Mouse (Mus musculus) brain, embryonic 18.5 days (tissue): ENCODE data around the gene Akr1c18.
"Not testable (repeated sequence)": the region's sequence is repeated elsewhere in the genome, so short reads cannot be mapped to it uniquely, and the experiment has no call there.

Source experiments
- DNase-seq: peaks from one replicate; pipeline ENCODE4 v3.0.0-alpha.2; 2012; ENCODE audit warnings: low read depth, low spot score

The Akr1c18 gene

GRCm38 (mm10) chr13:4150518-4150917 is at the start of gene Akr1c18:
Gene Akr1c18 (minus strand): TSS chr13:4150654.
- DNase-seq, result no peak

DNA sequence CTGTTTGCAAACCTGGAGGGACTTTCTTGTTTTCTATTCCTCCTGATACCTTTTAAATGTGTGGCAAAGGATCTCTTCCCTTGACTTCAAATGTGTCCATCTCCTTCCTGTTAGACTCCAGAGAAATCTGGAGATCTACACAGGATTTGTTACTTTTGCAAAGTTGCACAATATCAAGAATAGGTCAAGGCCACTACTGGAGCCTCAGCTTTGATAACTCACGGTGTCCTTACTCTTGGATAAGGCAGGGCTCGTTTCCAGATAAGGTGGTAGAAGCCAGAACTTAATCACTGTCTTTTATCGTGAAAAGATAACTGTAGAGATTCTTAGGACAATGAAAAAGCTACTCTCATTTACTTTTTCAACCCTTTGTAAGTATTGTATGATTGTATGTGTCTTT is 42.1 kb upstream of the Akr1c18 start:
- no peak for DNase-seq

- DNase-seq, result no peak
Observed at GRCm38 (mm10) chr13:4190904-4191303, 40.5 kb upstream of the Akr1c18 start, which contains the start of gene Akr1c13. Gene Akr1c13 (plus strand): TSS chr13:4191150.

- DNase-seq, result no peak
Observed at GRCm38 (mm10) chr13:4188174-4188573, 37.7 kb upstream of the Akr1c18 start.

GRCm38 (mm10) chr13:4186641-4187411 is 36.4 kb upstream of the Akr1c18 start:
- not testable (repeated sequence) for DNase-seq

GRCm38 (mm10) chr13:4183116-4183515 is 32.7 kb upstream of the Akr1c18 start:
- no peak for DNase-seq

GRCm38 (mm10) chr13:4181321-4181720 is 30.9 kb upstream of the Akr1c18 start:
- not testable (repeated sequence) for DNase-seq

DNA sequence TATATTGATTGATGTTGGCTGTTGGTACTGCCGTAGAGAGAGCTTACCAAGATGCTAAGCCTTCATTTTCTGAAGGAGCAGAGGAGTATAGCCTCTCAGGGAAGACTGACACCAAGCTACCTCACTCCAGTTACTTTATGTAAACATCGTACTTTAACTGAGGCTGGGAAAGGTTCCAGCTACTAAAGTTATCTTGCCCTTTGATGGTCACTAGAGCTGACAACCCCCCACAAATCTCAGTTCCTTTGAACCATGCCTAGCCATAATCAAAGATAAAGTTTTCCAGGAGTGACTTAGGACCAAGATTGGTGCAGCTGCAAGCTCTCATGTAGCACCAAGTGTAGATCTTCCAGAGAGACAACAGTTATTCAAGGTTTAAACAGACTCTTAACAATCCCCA is 22.5 kb upstream of the Akr1c18 start:
- no peak for DNase-seq

DNA sequence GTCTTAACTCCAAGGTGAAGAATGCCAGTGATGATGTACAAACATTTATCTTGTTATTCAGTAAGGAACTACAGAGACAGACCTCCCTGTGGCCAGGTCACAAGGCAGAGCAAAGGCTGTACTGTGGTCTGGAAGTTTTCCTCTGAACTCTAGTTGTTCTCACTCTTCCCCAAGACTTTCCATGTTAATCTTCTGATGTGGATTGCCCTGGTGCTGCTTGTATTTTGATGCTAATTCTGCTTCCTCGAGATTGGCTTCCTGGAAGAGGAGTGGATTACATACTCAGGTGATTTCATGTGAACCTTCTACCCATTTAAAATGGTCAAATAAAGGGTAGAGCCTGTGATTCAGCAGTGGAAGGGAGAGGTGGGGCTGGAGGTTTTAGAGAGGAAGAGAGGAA is 17.6 kb upstream of the Akr1c18 start:
- DNase-seq, result no peak

DNA sequence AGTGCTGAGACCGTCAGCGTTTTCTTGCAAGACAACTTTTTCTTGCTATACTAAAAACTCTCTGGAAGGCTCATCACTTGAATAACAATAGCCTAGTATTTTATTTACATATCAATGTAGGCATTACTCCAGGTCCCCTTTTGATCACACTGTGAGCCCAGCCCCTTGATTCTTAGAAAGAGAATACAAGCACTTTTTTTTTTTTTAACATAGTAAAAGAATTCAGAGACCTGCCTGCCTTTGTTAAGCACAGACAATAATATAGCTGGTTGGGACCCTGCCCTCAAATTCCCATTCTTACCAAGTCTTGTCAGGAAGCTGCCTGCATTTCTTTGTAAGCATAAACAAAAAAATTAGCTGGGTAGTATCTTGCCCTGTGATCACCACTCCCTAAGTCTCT is 4.8 kb upstream of the Akr1c18 start:
- no peak for DNase-seq

DNA sequence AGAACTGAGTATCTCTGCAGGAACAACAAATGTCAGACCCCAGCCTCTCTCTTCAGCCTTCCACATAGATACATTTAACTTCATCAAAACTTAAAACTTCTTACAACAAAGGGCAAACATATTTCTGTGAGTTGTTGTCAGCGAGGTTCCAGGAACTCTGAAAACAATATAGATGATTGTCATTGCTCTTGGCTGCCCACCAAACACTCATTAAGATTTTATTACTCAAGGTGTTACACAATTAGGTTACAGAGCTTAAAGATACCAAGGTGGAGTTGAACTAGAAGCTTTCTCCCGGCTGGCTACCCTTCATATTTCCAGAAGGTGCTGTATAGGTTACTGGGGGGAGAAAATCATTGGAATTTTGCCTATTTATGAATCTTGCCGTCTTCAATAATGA is 3.1 kb upstream of the Akr1c18 start:
- no peak for DNase-seq

DNA sequence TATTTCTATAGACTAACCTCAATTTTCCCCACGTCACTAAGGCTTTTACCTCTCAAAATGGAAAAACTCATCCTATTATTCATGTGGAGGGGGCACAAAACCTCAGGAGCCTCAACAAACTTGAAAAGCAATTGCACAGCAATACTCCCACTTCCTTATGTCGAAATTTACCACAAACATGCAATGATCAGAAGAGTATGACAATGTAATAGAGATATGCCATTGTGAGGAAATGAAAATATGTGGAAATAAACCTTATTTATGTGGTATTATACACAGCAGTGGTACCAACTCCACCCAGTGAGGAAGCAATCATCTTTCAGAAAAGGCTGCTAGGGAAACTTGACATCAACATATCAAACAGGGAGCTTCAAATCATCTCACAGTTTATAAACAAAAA is 2.5 kb upstream of the Akr1c18 start:
- no peak for DNase-seq

DNA sequence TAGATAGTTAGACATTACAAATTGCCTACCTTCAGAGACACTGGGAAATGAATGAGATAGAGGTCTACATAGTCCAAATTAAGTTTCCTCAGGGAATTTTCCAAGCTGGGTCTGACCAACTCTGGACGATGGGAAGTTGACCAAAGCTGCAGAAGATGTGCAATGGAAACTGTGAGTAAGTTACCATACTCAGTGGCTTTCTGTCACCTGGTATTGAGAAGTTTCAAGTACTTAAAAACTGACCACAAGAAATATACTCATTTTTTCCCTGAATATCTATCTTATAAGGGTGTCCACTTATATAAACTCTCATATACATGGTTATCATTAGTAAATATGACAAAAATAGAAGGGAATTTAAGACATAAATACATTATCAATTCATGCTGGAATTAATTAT is 6.2 kb downstream of the Akr1c18 start:
- DNase-seq, result no peak

DNA sequence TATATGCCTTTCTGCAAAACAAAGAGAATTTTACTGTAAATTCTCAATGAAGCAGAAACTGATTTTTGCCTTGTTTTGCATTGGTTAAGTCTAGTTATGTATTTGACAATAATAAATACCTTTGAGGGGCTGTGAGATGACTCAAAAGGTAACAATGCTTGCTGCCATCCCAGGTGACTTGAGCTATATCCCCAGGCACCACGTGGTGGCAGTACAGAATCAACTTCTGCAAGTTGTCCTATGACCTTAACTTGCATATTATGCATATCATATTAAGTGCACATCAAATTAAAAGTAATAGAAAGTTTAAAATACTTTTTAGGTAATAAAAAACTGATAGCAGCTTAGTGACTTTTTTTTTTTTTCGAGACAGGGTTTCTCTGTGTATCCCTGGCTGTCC is 17.4 kb downstream of the Akr1c18 start:
- DNase-seq, result no peak

DNA sequence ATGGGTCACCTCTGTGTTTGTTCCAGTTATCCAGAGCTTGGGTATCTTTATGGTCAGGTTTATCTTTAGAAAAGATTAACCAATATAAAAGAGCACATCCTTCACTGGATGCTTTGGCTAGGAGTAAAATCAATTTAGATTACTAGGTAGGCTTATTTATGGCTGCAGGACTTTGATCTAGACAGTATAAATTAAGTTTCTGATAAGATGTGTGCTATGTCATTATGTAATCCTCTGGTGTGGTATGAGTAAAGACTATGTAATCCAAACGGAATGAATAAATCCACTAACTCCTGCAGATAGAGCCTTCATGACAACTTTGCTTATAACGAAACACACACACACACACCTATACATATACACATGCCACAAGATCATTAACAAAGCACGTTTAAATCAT is 18.7 kb downstream of the Akr1c18 start:
- no peak for DNase-seq

DNA sequence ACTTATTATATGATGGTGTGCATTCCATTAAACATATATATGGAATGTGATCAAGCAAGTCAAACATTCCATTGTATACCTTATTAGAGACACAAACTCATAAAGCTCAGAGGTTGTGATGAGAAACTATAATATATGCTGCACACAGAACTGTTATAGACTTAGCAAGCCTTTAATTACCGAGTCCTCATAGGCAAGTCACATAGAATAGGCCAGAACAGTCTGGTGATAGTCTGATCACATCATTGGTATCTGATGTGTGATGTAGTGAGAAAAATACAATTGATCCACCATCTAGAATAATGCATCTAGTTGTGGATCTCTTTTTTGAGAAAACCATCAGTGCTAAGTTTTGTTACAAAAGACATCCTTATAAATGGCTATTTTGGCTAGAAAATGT is 19.1 kb downstream of the Akr1c18 start:
- no peak for DNase-seq

DNA sequence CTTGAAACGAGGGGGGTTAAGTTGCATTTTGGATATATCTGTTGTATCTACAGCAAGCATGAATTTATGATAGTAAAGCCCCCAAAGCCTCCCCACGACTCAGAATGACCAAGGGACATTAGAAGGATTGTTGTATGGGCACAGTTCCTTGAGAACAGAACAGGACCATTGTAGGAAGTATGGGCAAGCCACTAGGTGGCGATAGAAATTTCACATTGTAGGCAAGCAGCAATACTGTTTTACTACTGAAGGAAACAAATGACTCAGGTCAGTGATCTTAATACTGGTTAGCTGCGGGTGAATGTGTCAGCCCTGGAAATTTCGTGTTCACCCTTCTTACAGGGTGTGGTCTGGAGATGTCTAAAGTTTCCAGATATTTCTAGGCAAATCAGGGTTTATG is 21.4 kb downstream of the Akr1c18 start:
- no peak for DNase-seq

GRCm38 (mm10) chr13:4125846-4126245 is 24.6 kb downstream of the Akr1c18 start:
- not testable (repeated sequence) for DNase-seq

DNA sequence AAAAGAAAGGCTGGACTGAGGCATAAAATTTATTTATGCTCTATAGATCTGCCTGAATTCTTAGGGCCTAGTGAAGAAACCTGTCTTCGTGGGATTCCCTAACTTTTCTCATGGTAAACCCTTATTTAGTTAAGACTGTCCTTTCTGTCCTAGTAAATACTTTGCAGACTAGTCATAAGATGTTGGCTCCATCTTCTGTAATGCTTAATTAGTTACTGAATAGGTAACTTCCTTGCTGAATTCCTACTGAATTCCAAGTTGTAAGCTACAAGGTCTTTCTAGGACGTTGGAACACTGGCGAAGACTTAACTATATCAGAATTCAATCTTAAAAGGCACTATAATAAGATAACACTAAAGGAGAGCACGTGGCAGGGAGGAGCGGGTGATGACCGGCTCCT is 26.0 kb downstream of the Akr1c18 start:
- DNase-seq, result not testable (repeated sequence)

GRCm38 (mm10) chr13:4123146-4123545 is 27.3 kb downstream of the Akr1c18 start:
- no peak for DNase-seq

- no peak for DNase-seq
Observed at GRCm38 (mm10) chr13:4119181-4119904, 31.1 kb downstream of the Akr1c18 start.

DNA sequence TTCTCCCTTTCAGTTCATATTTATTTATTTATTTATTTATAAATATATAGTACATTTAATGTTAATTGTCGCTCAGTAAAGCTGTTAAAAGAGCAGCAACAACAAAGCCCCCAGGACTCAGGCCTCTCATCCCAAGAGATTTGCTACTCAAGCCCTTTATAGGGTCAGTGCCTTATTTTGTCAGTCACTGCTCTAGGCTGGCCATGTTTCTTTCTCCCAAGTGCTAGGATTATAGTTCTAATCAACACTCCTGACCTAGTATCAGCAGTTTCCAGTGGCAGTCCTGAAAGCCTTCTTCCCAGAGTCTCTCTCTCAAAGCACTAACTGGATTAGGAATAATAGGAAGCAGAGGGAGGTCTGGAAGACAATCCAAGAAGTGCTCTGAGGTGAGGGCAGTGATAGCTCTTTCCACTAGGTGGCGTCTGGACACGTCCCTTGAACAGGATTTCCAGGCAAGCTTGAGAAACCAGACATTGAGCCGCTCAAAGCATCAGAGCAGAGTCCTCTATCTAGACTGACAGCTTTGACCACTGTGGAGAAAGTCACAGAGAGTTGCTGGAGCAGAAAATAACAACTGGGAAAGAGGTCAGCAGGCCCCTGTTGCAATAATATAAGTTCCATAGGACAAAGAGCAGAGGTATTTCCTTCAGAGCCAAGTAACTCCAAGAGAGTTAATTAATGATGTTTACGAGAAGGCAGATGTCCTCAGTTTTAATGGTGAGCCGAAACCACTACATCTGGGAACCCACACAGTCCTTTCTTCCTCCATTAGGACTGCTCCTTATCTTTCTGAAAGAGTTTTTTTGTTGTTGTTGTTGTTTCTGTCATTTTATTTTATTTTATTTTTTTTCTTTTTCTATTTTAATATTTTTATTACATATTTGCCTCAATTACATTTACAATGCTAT is 39.9 kb downstream of the Akr1c18 start:
- DNase-seq, result peak; percentile 16
